Mouse (Mus musculus) ovary, postnatal 36 days (tissue): ENCODE results near the gene Myo1d.
"Not testable (repeated sequence)": the region's sequence is repeated elsewhere in the genome, so short reads cannot be mapped to it uniquely, and the experiment has no call there.

Experiments
- DNase-seq: peaks from one replicate; pipeline ENCODE4 v3.0.0; 2022; ENCODE audit warnings: low spot score, mixed read lengths

Myo1d gene

DNA sequence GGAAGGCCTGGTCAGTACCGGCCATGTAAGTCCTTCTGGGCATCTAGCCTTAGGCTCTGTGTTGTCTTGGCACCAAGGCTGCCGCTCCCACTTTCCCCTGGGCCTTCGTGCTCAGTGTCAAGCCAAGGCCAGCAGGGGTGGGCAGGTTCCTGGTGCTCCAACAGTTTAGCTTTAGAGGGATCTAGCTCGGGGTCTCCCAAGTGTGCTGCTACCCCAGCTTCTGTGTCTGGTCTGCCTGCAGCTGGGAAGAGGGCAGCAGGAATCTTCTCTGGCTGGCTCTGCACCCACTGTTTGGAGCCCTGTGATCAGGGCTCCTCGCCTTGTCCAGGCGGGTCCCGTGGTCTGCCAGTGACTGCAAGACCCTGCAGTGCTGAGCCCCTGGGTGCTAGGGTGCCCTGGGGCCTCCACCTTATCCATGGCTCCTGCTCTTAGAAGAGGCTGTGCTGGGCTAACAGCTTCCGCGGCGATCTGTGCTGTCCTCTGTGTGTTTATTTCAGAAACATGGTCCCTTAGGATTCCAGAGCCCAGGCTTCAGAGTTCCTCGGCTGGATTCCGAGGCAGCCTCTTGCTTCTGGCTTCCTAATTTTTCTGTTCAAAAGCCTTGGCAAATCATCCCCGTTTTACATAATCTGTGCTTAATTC lies 298.3 kb downstream of the Myo1d start:
- DNase-seq: no peak

DNA sequence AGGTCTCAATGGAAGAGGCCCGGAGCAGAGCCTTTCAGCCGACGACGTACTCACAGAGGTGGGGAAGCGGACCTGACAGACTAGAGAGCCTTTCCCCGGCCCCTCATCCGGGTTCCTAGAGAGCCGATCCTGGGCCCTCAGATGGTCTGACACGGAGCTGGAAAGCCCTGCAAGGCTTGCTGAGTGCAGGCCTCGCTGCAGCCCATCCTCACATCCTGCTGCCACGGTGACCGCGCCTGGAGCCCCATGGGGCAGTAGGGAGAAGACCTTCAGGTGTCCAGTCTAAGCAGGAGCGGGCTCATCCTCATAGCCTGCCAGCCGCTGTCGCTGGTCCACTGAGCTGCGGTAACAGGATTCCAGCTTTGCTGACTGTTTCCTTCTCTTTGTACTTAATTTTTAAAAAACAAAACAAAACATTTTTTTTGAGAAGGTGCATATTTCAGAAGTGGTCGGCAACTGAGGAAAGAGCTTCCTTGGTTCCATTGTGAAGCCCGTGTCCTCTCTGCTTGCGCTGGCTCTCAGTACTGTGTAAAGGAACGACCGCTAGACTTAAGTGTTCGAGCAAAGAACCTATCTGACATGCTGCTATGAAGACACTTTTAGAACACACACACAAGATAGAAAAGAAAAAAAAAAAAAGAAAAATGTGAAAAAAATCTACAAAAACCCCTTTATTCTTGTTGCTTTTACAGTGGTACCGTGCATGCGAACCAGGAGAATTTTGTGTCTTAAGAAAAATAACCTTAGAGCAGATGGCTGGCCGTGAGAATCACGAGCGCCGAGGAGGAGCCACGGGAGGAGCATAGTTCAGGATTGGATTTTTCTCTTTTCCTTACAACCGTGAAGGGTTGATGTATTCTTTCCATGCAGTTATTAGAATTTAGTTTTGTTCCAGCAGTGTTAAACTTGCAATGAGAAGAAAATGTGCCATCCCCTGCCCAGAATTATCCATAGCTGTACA lies 299.6 kb downstream of the Myo1d start:
- DNase-seq: no peak

DNA sequence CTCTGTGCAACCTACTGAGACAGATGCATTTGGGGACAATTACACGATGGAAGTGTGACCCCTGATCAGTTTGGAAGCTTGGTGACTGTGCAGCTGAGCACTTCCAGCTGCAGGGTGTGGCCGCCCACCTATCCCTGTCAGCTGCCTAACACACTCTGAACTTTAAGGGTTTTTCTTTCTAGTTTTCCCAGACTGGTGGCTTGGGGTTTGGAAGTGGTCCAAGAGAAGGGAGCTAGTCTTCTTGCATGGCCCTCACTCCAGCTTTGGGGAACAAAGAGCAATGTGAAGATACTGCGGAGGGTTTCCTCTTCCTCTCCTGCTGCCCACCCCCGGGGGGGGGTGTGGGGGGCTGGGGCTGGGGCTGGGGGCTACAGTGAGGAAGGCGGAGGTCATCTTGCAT lies 300.4 kb downstream of the Myo1d start:
- no peak for DNase-seq

DNA sequence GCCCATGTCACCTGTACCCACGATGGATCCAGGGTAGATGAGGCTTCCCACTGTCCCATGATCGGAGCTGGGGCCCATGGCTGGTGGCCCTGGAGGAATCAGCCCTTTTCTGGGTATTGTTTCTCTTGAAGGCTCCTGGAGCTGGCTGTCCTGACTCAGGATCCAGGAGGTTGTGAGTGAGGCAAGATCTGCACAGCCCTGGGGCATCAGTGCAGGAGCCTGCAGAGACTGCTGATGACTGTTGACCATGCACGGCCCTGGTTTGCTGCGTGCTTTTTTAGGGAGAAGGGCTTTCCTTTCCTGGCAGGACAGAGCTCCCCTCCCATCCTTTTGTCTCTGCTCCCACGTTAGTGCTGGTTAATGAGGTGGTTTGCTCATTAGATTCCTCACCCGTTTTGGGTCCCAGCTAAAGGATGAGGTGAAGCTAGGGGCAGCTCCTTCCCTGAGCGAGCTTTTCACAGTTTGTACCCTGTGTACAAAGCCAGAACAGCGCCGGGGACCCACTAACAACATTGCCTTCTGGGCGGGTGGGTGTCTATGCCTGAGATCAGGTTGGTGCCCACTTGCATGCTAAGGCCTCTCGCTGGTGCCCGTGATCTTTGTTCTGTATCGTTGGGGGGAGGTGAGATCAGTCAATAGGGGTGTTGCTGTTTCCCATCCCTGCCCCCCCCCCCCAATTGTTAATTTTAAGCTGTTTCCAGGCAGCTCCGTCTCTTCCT lies 301.0 kb downstream of the Myo1d start:
- DNase-seq: no peak

DNA sequence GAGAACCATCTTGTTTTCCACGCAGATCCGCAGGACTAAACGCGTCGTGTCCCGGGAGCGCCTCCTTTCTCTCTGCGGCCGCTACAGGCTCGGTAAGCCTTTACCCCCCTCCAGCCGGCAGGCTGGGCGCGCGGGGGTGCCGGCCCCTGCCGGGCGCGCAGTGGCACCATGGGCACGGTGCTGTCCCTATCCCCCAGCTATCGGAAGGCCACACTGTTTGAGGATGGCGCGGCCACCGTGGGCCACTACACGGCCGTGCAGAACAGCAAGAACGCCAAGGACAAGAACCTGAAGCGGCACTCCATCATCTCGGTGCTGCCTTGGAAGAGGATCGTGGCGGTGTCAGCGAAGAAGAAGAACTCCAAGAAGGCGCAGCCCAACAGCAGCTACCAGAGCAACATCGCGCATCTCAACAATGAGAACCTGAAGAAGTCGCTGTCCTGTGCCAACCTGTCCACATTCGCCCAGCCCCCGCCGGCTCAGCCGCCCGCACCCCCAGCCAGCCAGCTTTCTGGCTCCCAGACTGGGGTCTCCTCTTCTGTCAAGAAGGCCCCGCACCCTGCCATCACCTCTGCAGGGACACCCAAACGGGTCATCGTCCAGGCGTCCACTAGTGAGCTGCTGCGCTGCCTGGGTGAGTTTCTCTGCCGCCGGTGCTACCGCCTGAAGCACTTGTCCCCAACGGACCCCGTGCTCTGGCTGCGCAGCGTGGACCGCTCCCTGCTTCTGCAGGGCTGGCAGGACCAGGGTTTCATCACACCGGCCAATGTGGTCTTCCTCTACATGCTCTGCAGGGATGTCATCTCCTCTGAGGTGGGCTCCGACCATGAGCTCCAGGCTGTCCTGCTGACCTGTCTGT lies 302.3 kb downstream of the Myo1d start:
- no peak for DNase-seq

DNA sequence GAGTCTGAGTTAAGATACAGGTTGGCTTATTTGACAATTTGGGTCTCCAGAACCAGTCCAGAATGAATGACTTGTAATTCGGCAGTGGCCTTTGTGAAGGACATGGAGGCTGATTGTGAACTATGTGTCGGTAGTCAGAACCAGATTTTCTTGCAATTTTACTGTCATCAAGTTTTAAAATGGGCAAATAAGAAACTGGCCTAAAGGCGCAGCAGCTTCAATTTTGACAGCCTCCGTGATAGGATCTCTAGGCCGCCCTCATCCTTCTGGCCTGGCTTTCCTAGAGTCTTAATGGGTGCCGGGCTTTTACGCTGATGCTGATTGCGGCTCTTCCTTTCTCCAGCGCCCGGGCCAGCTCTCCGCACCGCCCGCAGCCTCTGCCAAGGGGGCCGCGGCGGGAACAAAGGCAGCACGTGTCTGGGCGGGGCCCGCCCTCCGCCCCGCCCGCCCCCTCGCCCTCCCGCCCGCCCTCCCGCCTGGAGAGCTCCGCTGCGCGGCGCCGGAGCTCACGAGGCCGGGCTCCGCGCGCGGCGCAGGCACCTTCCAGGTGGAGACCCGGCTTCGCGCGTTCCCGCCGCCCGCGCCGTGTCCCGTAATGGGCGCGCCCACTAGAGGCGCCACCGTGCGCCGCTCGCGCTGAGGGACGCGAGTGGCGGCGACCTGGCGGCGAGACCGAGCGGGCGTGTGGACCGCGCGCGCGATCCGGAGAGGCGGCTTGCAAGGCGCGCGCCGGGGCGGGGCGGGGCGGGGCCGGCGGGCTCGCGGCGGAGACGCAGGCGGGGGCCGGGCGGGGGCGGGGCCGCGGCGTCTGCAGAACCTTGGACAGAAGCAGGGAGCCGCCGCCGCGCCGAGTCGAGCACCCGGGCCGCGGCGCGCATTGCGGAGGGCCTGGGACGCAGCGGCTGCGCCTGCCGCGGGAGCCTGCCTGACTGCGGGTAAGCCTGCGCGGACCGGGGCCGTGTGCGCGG lies 303.3 kb downstream of the Myo1d start, which contains the start of gene Cdk5r1:
Gene Cdk5r1 (plus strand): TSS at position 802 of the 968 bp plus-strand sequence.
- peak; percentile 88 for DNase-seq

DNA sequence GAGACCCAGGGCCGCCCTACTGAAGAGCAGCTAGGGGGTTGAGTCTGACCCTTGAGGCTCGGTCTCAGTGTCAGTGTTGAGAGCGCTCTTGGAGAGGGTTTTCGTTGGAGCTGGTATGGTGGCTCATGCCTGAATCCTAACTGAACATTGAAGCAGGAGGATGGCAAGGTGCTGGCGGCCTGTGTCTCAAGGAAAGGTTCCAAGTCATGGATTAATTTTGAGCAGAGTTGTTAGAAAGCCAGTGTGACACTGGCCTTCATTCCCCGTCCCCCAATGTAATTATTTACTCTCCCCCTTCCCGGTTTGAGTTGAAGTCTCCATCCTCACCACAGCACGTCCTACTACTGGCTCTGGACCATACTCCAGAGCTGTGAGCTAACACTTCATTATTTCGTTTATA lies 304.3 kb downstream of the Myo1d start:
- DNase-seq: no peak

DNA sequence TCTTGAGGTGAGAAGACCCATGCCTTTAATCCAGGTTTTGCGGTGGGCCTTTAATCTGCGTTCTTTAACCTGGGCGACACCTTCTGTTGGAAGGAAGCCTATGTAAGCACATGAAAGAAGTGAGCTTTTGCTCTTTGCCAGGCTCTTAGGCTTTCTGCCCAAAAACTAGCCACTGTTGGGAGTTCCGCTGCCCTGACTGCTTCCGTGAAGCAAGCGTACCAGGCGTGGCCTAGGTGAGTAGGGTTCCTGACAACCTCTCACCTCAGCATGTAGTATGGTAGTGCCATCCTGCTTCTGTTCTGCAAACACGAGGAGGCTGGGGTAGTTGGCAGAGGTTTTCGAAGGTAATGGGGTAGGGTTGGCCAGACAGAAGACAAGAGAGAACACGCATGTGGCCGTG lies 305.0 kb downstream of the Myo1d start:
- DNase-seq: no peak

DNA sequence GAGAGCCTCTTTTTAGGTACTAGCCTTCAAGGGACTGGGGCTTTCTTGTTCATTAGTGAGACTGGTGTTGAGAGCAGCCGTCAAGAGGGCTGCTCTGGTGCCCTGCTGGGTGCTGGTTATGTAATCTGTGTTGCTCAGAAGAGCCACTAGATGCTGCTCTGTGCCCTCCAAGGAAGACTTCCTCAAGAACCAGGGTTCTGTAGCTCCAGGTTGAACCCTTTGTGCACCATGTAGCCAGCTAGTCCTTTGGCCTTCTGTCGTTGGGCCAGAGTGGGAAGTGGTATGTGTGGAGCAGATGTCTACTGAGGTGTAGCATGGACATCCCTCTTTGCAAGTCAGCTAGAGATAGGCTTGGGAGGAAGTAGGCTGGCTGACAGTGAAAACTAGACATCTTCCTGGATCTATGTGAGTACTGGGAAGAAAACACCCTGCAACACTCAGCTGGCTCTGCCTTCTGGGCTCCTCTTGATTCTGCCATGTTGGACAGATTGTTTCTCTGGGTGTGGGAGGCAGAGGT lies 305.6 kb downstream of the Myo1d start:
- no peak for DNase-seq

DNA sequence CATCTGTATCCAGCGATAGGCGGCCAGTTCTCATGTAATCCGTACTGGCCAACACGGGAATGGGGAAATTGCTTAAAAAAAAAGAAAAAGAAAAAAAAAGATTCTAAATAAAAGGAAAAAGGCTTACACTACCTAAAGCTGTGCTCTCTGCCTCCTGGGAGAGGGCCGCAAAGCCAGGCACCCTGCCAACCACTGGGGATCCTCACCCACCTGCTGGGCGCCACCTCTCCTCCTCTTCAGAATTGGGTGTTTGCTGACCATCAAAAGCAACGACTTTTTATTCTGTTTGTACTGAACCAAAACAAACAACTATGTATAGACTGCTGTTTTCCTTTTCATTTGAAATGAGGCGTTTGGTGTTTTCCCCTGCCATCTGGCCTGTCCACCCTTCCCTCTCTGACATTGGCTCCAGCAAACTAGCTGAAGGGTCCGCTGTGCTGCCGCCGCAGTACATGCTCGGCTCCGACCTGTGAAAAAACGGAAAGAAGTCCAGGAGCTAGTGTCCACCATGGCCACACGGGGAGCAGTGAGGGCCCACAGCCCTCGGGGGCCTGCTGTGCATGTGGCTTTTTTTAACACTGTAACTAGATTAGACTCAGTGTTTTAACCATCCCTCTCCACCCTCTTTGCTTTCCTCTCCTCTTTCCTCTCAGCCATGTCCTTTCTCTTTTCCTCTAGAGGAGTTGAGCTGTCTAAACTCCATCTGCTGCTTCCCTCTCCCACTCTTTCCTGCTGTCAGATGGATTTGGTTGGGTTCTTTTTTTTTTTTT lies 307.8 kb downstream of the Myo1d start:
- DNase-seq: no peak

DNA sequence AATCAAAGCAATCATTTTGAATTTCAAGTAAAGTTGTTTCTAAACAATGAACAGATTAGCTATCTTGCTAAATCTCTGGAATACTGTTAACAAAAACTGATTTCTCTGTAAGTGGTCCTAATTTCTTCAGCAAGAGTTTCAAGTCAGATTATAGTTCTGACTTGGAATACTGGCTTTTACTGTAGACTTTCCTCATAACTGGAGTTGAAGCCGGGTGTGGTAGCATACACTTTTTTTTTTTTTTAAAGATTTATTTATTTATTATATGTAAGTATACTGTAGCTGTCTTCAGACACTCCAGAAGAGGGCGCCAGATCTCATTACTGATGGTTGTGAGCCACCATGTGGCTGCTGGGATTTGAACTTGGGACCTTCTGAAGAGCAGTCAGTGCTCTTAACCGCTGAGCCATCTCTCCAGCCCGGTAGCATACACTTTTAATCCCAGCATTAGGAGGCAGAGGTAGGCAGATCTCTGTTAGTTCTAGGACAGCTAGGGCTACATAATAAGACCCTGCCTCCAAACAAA lies 316.2 kb downstream of the Myo1d start:
- DNase-seq: not testable (repeated sequence)

DNA sequence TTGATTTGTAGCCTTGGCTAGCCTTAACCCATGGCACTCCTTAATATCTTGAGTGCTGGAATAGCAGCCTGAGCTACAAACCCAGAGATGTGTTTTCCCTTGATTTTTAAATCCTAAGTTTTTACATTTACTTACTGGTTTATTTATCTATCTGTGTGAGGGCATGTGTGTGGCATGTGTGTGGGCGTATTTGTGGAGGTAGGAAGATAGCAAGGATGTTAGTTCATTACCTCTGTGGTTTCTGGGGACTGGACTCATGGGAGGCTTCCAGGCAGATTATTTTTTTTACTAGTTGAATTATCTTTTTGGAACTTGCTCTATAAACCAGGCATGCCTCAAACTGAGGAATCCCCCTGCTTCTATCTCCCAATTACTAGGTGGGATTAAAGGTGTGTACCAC lies 326.6 kb downstream of the Myo1d start:
- no peak for DNase-seq

DNA sequence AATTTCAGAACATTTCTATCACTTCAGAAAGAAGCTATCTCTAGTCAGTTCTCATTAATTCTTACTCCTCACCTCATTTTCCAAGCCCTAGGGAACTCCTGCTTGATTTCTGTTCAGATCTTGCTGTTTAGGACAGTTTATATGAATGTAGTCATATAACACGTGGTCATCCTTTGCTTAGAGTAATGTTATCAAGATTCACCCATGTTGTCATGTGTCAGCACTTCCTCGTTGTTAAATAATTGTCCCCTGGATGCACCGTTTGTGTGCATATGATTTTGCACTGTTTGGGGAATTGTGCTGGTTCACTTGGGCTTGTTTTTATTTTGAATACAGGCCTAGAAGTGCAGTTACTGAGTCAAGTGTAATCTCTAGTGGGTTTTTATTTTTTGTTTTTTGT lies 327.6 kb downstream of the Myo1d start:
- DNase-seq: no peak

DNA sequence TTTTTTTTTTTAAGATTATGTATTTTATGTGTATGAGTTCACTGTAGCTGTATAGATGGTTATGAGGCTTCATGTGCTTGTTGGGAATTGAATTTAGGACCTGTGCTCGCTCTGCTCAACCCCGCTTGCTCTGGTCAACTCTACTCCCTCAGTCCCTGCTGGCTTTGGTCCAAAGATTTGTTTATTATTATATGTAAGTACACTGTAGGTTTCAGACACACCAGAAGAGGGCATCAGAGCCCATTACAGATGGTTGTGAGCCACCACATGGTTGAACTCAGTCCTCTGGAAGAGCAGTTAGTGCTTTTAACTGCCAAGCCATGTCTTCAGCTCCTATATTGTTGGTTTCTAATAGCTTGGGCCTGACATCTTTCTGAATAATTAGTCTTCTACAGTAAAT lies 330.0 kb downstream of the Myo1d start:
- no peak for DNase-seq

DNA sequence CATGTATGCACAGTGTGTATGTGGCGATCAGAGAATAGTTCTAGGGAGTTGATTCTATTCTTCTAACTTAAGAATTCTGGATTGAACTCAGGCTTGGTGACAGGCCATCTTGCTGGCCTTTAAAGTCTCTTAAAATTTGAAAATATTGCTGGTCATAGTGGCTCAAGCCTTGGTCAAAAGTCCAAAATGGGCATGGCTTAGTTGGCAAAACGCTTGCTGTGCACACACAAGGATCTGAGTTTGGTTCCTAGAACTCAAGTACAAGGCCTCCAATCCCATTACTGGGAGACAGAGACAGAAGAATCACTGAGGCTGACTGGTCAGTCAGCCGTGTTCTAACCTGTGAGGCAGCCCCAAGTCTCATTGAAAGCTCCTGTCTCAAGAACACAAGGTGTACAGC lies 332.9 kb downstream of the Myo1d start:
- DNase-seq: no peak
